Mouse (Mus musculus): Measurements from ENCODE around the gene Appl1.

The Appl1 gene

DNA sequence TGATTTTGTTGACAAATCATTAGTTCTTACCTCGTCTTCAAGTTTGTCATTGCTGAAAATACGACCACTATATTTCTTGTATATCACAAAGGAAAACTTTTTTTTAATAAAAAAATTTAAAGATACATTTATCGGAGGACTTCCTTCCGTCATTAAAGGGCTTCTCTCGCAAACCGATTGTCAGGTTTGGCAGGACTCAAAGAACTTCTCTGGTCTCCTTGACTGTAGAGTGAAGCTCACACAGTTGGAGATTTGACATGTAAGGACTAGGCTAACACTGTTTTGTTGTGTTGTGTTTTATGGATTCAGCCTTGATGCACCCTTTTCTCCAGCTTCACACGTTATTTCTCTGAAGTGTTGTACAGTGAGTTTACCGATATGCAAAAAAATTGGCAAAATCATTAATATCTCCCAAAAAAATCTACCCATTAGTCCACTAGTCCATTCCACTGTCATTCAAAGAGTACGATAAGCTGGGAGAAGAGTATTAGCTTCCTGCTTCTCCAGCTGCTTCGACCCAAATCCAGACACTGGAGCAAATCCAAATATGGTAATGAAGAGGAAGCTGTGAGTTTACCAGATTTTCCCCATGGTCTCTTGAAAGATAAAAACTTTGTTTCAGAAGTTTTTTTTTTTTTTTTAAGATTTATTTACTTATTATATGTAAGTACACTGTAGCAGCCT lies at the start of gene Appl1:
Gene Appl1 (minus strand): TSS at position 127 of the 684 bp plus-strand sequence.
- in situ Hi-C loops (cut with MboI; ENCODE audit: low pct_unique_long_range_greater_than_20kb in 1 of 2, low sequenced_read_pairs in 2 of 2, unreplicated experiment in 1 of 2): no loop called here

DNA sequence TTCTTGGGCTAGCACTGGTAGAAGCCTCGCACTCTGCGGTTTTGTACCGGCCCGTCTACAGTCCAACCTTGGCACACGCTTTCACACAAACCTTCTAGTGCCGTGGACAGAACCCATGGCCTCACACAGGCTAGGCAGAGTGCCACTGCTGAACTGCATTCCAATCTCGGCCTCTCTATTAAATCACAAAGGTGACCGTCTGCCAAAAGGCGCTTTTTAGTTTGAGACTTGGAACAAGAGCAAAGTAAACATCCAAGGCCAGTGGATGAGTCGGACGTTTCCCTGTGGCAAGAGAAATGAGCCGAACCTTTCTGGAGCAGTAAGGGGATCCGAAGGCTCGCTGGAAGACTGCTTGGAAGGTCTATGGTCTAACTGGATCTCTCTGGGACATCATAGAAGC lies 48.8 kb upstream of the Appl1 start:
- in situ Hi-C loops (cut with MboI; ENCODE audit: low pct_unique_long_range_greater_than_20kb in 1 of 2, low sequenced_read_pairs in 2 of 2, unreplicated experiment in 1 of 2): loop anchor here (5.0 to 10.0 kb wide), 2 partner anchors 33 to 125 kb away; partner anchors contain the start of gene Asb14 (in 1 of the 2)

DNA sequence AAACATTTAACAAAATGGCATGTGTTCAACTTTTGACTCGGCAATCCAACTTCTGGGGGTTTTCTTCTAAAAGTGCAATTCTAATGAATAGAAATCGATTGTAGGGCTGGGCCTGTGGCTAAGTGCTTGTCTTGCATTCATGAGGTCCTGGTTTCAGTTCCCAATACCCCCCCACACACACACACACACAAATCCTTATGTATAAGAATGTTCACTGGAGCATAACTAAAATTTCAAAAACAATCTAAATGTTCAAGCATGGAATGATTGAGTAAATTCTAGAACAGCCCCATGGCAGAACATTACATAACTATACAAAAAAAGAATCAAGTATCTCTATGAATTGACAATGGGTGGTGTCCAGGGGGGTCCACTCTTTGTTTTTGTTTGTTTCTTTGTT lies 46.9 kb upstream of the Appl1 start:
- in situ Hi-C loops (cut with MboI; ENCODE audit: low pct_unique_long_range_greater_than_20kb in 1 of 2, low sequenced_read_pairs in 2 of 2, unreplicated experiment in 1 of 2): no loop called here

DNA sequence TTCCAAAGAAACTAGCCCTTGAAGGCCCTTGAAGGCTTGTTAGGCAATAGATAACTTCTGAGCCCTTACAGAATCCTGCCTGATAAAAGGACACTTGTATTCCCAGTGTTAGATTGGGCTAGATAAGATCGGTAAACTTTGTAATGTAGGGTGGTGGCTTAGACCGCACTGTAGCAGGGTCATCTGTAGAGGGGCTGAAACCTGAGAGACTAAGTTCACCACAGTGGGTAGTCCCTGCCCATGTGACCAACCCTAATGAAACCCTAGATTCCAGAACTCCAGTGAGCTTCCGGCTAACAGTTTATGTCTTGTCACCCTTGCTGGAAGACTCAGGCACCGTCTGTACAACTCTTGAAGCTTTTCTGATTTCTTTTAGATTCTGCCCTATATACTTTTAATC lies 42.6 kb upstream of the Appl1 start:
- in situ Hi-C loops (cut with MboI; ENCODE audit: low pct_unique_long_range_greater_than_20kb in 1 of 2, low sequenced_read_pairs in 2 of 2, unreplicated experiment in 1 of 2): loop anchor here in 1 of 2 experiments (5.0 kb wide), 1 partner anchor 51 kb away; no protein-coding TSS in a partner anchor

DNA sequence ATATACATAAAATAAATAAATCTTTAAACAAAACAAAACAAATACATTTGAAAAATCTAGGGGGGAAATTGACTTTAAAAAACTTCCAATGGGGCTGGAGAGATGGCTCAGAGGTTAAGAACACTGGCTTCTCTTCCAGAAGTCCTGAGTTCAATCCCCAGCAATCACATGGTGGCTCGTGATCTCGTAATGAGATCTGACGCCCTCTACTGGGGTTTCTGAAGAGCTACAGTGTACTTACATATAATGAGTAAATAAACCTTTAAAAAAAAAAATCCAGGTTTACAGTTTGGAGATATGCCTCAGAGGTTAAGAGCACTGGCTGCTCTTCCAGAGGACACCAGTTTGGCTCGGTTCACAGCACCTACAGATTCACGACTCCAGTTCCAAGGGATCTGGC lies 40.5 kb upstream of the Appl1 start:
- in situ Hi-C loops (cut with MboI; ENCODE audit: low pct_unique_long_range_greater_than_20kb in 1 of 2, low sequenced_read_pairs in 2 of 2, unreplicated experiment in 1 of 2): loop anchor here in 1 of 2 experiments (5.0 kb wide), 1 partner anchor 49 kb away; no protein-coding TSS in a partner anchor

DNA sequence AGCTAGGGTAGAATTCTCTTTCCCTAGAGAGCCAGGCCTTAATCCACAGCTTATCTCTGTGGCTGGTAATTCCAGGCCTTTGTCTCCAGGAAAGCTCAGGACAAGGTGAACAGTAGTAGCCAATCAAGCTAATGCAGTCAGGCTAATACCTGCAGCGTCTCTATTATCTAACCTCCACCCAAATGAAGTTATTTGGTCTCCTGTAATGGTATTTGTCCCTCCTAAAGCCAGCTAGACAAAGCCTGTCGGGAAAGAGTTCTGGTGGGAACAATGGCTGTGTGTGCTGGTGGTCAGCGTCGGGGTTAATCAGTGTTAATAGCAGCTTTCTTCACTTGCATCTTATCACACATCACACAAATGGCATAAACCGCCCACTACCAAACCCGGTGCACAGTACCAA lies 34.9 kb upstream of the Appl1 start:
- in situ Hi-C loops (cut with MboI; ENCODE audit: low pct_unique_long_range_greater_than_20kb in 1 of 2, low sequenced_read_pairs in 2 of 2, unreplicated experiment in 1 of 2): no loop called here

DNA sequence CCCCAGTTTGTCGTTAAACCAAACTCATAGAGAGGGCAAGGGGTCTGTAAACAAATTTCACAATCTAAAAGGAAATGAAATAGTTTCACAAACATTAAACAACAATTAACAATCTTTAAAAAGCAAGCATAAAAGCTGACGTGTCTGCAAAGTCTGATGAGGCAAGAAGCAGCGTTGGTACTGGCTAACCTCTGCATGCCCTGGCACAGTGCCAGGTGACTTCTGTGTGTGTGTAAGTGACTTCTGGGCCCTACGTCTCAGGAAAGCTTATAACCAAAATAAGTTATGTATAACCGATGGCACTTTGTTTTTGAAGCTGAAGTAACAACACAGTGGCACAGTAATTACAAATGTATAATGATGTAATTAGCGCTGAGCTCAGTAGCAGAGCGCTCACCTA lies 33.9 kb upstream of the Appl1 start:
- in situ Hi-C loops (cut with MboI; ENCODE audit: low pct_unique_long_range_greater_than_20kb in 1 of 2, low sequenced_read_pairs in 2 of 2, unreplicated experiment in 1 of 2): no loop called here

DNA sequence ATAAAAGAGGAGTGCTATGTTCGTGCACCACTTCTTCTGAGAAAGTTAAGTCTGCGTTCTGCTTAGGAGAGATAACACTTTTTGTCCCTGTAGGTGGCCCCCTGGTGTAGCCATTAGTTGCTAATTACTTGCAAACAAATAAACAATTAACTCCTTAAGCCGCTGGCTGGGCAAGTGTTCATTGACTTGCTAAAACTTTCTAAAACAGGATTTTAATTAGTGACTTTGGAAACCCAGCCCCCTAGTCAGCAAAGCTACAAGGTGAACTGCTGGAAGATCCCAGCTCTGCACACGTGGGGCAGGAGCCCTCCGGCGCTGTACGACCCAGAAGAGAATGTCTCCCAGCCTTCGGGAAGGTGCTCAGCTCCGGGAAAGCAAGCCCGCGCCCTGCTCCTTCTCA lies 29.4 kb upstream of the Appl1 start:
- in situ Hi-C loops (cut with MboI; ENCODE audit: low pct_unique_long_range_greater_than_20kb in 1 of 2, low sequenced_read_pairs in 2 of 2, unreplicated experiment in 1 of 2): no loop called here

DNA sequence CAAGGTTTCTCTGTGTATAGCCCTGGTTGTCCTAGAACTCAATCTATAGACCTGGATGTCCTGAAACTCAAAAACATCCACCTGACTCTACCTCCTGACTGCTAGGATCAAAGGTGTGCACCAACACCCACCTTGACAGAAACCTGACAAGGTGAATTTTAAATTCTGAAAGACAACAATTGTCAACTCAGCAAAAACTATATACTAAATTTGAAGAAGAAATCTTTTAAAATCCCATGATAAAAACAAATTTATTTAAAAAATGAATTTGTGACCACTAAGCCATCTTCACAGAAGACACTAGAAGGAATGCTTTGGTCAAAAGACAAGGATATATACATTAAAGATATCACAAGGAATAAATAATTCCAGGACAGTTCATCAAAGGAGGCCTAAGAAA lies 25.2 kb upstream of the Appl1 start:
- in situ Hi-C loops (cut with MboI; ENCODE audit: low pct_unique_long_range_greater_than_20kb in 1 of 2, low sequenced_read_pairs in 2 of 2, unreplicated experiment in 1 of 2): no loop called here

DNA sequence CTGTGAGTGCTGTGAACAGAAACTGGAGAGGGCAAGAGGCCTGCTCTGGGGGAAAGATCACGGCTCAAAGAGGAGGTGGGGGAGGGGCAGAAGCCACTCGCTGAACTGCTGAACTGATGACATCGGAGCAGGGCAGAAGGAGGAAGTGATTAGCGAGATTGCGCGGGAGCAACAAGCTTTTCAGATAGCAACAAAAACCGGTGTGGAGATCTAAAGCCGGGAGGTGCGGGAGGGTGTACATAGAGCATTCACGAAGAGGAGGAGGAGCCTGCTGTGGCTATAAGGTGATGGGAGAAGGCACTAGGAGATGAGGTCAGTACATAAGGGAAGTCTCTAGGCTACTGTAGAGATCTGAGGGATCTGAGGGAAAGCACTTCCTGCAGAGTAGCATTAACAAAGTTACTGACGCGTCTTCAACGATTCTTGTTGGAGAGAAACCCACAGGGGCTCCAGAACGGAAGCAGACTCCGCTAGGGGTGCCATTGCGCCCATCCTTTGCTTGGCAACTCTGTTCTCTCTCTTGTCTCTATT lies 23.2 kb upstream of the Appl1 start, which contains the start of gene Hesx1:
Gene Hesx1 (plus strand): TSS at position 206 of the 531 bp plus-strand sequence.
- in situ Hi-C loops (cut with MboI; ENCODE audit: low pct_unique_long_range_greater_than_20kb in 1 of 2, low sequenced_read_pairs in 2 of 2, unreplicated experiment in 1 of 2): no loop called here

DNA sequence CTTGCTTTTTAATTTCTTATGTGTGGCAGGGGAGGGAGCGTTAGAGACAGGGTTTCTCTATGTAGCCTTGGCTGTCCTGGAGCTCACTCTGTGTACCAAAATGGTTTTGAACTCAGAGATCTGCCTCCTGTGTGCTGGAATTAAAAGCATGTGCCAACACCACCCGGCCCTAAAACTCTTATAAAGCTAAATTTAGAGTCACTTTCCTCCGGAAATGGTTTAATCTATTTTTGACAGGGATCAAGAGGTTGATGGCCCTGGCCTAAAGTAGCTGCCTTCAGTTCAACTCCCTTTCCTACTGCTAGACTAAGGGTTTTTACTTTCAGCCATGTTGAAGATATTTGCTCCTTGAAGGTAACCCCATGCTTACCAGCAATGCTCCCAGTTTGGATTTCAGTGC lies 22.4 kb upstream of the Appl1 start:
- in situ Hi-C loops (cut with MboI; ENCODE audit: low pct_unique_long_range_greater_than_20kb in 1 of 2, low sequenced_read_pairs in 2 of 2, unreplicated experiment in 1 of 2): no loop called here

DNA sequence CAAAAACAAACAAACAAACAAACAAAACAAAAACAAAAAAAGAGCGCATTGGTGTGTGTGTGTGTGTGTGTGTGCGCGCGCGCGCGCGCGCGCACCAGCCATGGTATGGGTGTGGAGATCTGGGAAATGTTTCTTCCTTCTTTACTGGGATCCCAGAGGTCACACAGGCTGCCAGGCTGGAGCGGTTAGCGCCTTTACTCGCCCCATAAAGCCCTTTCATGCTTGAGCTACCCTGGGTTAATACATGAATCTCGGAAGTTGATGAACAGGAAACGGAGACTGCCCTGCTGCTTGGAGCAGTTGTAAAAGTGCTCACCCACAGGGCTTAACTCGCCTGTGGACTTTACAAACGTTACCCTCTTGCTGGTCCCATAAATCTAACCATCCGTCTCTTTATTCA lies 20.6 kb upstream of the Appl1 start:
- in situ Hi-C loops (cut with MboI; ENCODE audit: low pct_unique_long_range_greater_than_20kb in 1 of 2, low sequenced_read_pairs in 2 of 2, unreplicated experiment in 1 of 2): no loop called here

DNA sequence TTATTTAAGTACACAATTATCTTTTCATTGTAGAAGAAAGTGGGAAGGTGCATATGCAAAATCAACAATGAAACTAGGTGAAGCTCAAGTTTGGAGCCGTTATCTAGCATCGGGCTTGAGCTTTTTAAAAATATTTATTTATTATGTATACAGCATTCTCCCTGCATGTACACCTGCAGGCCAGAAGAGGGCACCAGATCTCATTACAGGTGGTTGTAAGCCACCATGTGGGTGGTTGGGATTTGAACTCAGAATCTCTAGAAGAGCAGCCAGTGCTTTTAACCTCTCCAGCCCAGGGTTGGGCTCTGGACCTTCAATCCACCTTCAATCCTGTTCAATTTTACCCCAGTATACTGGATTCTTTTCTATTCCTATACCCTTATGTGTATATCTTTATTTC lies 17.7 kb upstream of the Appl1 start:
- in situ Hi-C loops (cut with MboI; ENCODE audit: low pct_unique_long_range_greater_than_20kb in 1 of 2, low sequenced_read_pairs in 2 of 2, unreplicated experiment in 1 of 2): loop anchor here in 1 of 2 experiments (5.0 kb wide), 1 partner anchor 34 kb away; no protein-coding TSS in a partner anchor

DNA sequence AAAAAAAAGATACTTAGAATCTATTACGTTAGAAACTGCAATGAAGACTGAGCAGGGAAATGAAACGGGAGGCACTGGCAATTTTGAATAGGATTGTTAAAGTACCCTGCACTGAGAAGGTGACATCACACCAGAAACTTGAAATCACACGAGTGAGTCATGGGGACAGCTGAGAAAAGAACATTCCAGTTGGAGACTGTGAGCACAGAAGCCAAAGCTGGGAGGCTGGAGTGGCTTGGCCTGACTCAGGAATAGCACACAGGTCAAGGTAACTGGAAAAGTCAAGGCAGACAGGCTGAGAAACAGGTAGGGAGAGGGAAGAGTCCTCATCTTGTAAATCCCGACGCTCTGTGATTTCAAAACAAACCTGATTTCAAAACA lies 11.1 kb upstream of the Appl1 start:
- in situ Hi-C loops (cut with MboI; ENCODE audit: low pct_unique_long_range_greater_than_20kb in 1 of 2, low sequenced_read_pairs in 2 of 2, unreplicated experiment in 1 of 2): no loop called here

DNA sequence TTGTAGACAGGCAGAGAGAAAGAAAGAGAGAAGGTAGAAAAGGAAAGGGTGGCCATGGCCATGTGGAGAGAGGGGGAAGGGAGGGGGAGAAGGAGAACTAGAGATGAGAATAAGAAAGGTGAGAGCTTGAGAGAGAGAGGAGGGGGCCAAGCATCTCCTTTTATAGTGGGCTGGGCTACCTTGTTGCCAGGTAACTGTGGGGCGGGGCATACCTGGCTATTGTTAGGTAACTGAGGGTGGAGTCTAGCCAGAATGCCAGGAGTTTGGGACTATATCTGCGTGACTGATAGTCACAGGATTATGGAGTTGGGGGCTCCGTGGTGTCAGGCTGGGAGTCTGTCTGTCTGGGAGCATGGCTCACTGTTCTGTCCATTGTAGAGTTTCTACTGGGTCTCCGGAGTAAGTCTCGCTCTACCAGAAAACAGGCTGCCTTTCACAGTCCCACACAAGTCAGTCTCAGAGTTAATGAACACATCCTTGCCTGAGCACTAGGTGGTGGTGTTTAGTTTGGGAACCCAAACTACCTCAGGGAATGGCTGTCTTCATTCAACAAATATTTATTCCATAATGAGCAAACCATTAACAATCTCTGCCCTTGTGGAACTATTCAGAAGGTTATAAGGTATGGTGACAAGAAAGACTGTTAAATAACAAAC lies 10.6 kb upstream of the Appl1 start:
- in situ Hi-C loops (cut with MboI; ENCODE audit: low pct_unique_long_range_greater_than_20kb in 1 of 2, low sequenced_read_pairs in 2 of 2, unreplicated experiment in 1 of 2): no loop called here

DNA sequence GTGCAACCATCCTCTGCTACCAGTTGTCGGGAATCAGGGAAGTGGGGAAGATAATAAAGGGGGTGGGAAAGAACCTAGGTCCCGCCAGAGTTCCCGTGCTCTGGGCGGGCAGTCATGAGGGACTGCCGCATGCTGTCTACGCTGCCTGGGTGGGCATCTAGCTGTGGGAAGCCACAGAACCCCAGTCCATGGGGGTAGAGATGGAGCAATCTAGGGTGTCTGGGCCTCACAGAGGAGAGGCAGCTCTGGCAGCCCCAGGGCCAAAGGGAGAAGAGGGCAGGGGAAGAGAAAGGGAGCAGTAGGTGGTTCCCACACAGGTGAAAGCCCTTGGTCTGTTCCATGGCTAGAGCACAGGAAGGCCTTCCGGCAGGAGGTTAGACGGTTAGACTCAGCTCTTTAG lies 10.0 kb upstream of the Appl1 start:
- in situ Hi-C loops (cut with MboI; ENCODE audit: low pct_unique_long_range_greater_than_20kb in 1 of 2, low sequenced_read_pairs in 2 of 2, unreplicated experiment in 1 of 2): no loop called here

DNA sequence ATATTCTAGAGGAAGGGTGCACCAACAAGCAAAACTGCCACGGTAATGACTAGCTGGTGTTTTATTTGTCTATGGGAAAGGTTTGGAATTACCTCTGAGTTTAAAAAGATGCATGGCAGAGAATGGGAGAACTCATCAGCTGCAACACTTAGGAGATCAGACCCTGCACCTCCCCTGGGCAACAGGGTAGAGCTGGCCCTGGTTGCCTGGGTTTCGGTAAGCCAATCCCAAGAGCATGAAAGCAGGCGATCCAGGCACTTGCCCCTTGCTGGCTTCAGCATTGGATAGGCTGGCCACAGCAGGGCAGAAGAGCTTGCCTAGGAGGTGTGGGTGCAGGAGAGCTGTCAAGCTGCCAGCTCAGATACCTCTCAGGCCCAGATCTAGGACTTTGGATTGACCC lies 8.8 kb upstream of the Appl1 start:
- in situ Hi-C loops (cut with MboI; ENCODE audit: low pct_unique_long_range_greater_than_20kb in 1 of 2, low sequenced_read_pairs in 2 of 2, unreplicated experiment in 1 of 2): no loop called here

DNA sequence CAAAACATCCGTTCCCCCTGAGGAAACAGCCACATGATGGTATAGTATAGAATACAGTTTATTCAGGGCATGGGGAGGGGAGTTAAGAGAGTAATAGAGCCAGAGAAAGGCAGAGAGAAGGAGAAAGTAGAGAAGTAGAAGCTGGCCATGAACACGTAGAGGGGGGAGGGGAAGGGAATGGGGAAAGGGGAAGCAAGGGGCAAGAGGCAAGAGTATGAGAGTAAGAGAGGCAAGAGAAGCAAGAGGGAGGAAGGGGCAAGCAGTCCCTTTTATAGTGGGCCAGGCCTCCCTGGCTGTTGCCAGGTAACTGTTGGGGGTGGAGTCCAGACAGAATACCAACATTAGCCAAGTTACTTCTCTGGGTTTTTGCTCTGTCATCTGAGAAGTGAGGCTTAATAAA lies 6.5 kb upstream of the Appl1 start:
- in situ Hi-C loops (cut with MboI; ENCODE audit: low pct_unique_long_range_greater_than_20kb in 1 of 2, low sequenced_read_pairs in 2 of 2, unreplicated experiment in 1 of 2): no loop called here

DNA sequence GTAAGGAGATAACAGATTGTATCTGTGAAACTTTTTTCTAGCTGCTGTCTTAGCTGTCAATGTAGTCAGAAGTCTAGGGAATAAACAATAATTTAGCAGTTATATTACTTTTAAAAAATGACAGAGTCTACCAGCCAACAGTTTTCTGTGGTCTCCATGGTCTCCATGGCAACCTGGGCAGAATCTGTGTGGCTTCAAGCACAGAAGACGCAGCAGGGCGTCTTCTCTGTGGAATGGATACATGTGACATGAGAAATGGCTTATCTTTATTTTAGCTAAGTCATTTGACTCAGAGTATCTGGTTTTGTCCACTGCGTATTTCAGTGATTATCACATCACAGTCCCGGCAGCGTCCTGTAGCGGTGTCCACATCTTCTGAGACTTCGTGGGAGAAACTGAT lies 5.2 kb upstream of the Appl1 start:
- in situ Hi-C loops (cut with MboI; ENCODE audit: low pct_unique_long_range_greater_than_20kb in 1 of 2, low sequenced_read_pairs in 2 of 2, unreplicated experiment in 1 of 2): no loop called here

DNA sequence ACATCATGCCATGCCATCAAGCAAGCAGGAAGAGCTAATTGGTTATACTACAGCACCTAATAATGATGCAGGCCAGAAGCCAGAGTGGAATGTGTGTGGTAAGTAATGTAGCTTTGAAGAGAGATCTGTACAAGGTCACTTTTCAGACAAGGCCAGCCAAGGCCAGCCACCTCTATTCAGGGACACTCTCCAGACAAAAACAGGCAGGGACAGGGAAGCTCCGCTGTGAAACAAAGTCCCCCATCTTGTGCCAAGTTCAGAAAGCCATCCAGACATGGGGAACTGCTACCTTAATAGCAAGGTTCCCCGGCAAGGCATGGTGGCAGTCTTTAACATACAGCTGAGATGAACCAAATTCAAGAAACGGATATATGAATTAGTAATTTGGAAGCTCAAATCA lies 4.5 kb upstream of the Appl1 start:
- in situ Hi-C loops (cut with MboI; ENCODE audit: low pct_unique_long_range_greater_than_20kb in 1 of 2, low sequenced_read_pairs in 2 of 2, unreplicated experiment in 1 of 2): no loop called here

Data from mouse embryonic stem cell (cell line).